Mouse (Mus musculus): Measurements from ENCODE around the gene Safb. TPM values are rescaled to one million over a fixed set of nuclear protein-coding genes. Genes with fewer than 3 reads are reported as not detected.

Gene Safb
- polyA plus RNA-seq, 3 experiments from 2014 or later = 36.9 to 55.3 (median 39.7) TPM

GRCm38 (mm10) chr17:56655311-56655710, 70.7 kb downstream of the Safb start:
- ATAC-seq = no peak

Other genes starting within 250 kb of the Safb start
- 10 to 100 TPM in 1 of 3 experiments, 1 to 10 TPM in 2; 7.2 to 10.9 (median 8.8) TPM for gene Ptprs, start 108.3 kb upstream of the Safb start, polyA plus RNA-seq (2017; shearing (Covaris generic))
- not detected for gene Znrf4, start 72.4 kb upstream of the Safb start, polyA plus RNA-seq (2017; shearing (Covaris generic))
- gene Gm20219, start 30.4 kb upstream of the Safb start, polyA plus RNA-seq (2017; shearing (Covaris generic)) = 1 to 10 TPM in 2 of 3 experiments, under 1 TPM in 1; 0.67 to 4.4 (median 3.5) TPM
- gene Safb2, start 240 bp upstream of the Safb start, polyA plus RNA-seq (2017; shearing (Covaris generic)) = 10 to 100 TPM; 35.0 to 55.9 (median 51.8) TPM
- 100 to 1,000 TPM; 203 to 308 (median 286) TPM for gene 2410015M20Rik, start 24.9 kb downstream of the Safb start, polyA plus RNA-seq (2017; shearing (Covaris generic))
- gene Rpl36, start 28.6 kb downstream of the Safb start, polyA plus RNA-seq (2017; shearing (Covaris generic)) = 1,000 to 10,000 TPM; 2,478 to 5,003 (median 4,913) TPM
- gene Lonp1, start 42.1 kb downstream of the Safb start, polyA plus RNA-seq (2017; shearing (Covaris generic)) = 1 to 10 TPM; 7.5 to 8.1 (median 8.1) TPM
- gene Catsperd, start 43.3 kb downstream of the Safb start, polyA plus RNA-seq (2017; shearing (Covaris generic)) = 1 to 10 TPM in 2 of 3 experiments, under 1 TPM in 1; 0.68 to 3.9 (median 3.3) TPM
- 10 to 100 TPM; 54.4 to 59.4 (median 58.4) TPM for gene Ranbp3, start 88.5 kb downstream of the Safb start, polyA plus RNA-seq (2017; shearing (Covaris generic))
- 100 to 1,000 TPM; 216 to 257 (median 247) TPM for gene Ndufa11, start 132.9 kb downstream of the Safb start, polyA plus RNA-seq (2017; shearing (Covaris generic))
- 1 to 10 TPM; 3.1 to 7.4 (median 3.8) TPM for gene Vmac, start 133.2 kb downstream of the Safb start, polyA plus RNA-seq (2017; shearing (Covaris generic))
- gene Nrtn, start 172.7 kb downstream of the Safb start, polyA plus RNA-seq (2017; shearing (Covaris generic)) = not detected
- 10 to 100 TPM; 16.2 to 34.6 (median 34.0) TPM for gene Dus3l, start 179.9 kb downstream of the Safb start, polyA plus RNA-seq (2017; shearing (Covaris generic))
- gene Prr22, start 185.4 kb downstream of the Safb start, polyA plus RNA-seq (2017; shearing (Covaris generic)) = under 1 TPM; 0.59 to 0.79 (median 0.75) TPM
- gene Rfx2, start 246.2 kb downstream of the Safb start, polyA plus RNA-seq (2017; shearing (Covaris generic)) = 1 to 10 TPM in 2 of 3 experiments, under 1 TPM in 1; 0.62 to 3.3 (median 1.5) TPM

Data from inflammation-experienced regulatory T-cells, adult 6 months (primary cell).